Mouse (Mus musculus): Measurements from ENCODE around the gene Abhd14b.

Abhd14b gene

GRCm38 (mm10) chr9:106430015-106430264 is 17.3 kb upstream of the Abhd14b start:
- DNase-seq = no peak

- DNase-seq = no peak
These were observed 13.9 kb upstream of the Abhd14b start for GRCm38 (mm10) chr9:106433389-106433788.

DNA sequence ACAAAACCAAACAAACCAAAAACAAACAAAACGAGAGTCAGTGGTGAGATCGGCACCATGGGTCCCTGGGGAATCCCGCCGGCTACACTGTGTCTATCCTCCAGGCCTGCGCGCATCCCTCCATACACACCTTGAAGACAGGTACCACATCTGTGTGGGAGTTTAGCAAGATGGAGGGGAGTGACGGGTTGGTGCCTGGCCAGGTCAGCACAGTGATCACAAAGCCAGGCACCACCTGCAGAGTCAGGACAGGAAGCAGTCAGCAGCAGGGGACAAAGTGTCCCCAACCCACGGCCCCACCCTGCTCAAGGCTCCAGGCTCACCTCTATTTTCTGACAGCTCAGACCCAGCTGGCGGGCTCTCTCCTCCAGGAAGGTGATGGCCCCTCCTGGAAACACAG is 10.7 kb upstream of the Abhd14b start:
- DNase-seq = peak; percentile 61

- DNase-seq = no peak
These were observed 4.6 kb upstream of the Abhd14b start for GRCm38 (mm10) chr9:106442680-106443079.

- DNase-seq = no peak
These were observed 2.4 kb upstream of the Abhd14b start for GRCm38 (mm10) chr9:106444836-106445235.

GRCm38 (mm10) chr9:106447951-106448350 is 692 bp downstream of the Abhd14b start:
- DNase-seq = peak; percentile 84

DNA sequence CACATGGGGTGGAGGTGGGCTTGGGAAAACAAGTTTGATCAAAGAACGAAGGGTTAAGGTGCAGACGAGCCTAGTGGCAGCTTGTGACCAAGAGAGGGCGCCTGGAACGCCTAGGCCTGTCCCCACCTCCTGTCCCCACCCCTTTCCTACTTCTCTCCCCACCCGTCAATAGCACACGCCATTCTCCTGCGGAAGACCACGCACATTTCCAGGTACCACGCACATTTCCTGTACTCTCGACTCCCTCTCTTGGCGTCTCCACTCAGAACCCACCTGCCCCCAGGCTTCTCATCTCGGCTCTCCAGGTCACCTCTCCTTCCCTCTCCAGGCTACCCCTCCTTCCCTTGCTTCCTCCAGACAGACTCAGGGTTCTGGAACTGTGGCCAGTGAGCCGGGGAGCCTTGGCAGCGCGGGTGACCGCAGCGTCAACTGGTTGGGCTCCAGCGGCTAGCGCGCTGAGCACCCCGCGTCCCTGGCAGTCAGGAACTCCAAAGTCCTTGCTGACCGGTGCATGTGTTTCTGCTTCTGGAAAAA is 1.3 kb downstream of the Abhd14b start:
- peak; percentile 88 for DNase-seq

- peak; percentile 68 for DNase-seq
These were observed 2.7 kb downstream of the Abhd14b start for GRCm38 (mm10) chr9:106449947-106450346.

- DNase-seq = peak; percentile 81
These were observed 3.4 kb downstream of the Abhd14b start for GRCm38 (mm10) chr9:106450661-106451060.

DNA sequence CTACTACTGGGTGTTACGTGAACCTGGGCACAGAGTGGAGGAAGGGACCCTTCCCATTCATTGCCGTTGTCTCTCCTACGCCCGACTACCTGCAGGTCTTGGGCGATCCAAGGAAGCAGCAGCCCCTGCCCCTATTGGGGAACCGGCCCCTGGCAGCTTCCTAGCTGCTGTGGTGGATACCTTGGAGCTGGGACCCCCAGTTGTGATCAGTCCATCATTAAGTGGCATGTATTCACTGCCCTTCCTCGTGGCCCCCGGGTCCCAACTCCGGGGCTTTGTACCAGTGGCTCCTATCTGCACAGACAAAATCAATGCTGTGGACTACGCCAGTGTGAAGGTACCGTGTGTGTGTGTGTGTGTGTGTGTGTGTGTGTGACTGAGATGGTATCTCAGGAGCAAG is 4.0 kb downstream of the Abhd14b start:
- peak; percentile 70 for DNase-seq

DNA sequence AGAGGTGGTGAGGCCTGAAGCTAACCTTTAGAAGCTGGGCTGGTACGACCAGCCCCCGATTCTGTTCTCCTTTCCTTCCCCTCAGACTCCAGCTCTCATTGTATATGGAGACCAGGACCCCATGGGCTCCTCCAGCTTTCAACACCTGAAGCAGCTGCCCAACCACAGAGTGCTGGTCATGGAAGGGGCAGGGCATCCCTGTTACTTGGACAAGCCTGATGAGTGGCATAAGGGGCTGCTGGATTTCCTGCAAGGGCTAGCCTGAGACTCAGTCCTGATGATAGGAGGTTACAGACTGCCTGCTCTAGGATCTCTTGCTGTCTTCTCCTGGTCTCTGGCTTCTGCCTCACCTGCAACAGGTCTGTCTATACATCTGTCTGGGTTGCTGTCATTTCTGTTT is 4.6 kb downstream of the Abhd14b start:
- peak; percentile 61 for DNase-seq

- no peak for DNase-seq
These were observed 5.1 kb downstream of the Abhd14b start for GRCm38 (mm10) chr9:106452351-106452750.

DNA sequence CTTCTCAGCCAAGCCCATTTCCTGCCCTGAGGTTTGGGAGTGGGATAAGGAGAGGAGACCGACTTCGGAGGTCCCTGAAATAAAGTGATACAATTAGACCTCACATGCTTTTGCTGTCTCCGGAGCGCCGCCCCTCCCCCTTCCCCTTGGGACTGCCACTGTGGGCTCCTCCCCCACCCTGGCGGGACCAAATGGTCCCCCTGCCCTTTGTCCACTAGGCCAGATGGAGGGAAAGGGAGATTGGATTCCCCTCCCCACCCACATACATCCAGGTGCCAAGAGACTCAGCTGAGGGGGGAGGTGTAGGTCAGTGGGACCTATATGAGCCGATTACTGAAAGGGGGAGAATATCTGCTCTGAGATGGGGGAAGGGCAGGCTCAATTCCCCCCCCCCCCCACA is 5.6 kb downstream of the Abhd14b start:
- peak; percentile 92 for DNase-seq

- peak; percentile 87 for DNase-seq
These were observed 6.2 kb downstream of the Abhd14b start, which contains the start of gene Pcbp4 for GRCm38 (mm10) chr9:106453271-106454070. Pcbp4 (plus strand) TSS chr9:106453291.

- DNase-seq = peak; percentile 79
These were observed 7.0 kb downstream of the Abhd14b start for GRCm38 (mm10) chr9:106454071-106454761.

- DNase-seq = peak; percentile 64
These were observed 7.8 kb downstream of the Abhd14b start for GRCm38 (mm10) chr9:106454888-106455681.

DNA sequence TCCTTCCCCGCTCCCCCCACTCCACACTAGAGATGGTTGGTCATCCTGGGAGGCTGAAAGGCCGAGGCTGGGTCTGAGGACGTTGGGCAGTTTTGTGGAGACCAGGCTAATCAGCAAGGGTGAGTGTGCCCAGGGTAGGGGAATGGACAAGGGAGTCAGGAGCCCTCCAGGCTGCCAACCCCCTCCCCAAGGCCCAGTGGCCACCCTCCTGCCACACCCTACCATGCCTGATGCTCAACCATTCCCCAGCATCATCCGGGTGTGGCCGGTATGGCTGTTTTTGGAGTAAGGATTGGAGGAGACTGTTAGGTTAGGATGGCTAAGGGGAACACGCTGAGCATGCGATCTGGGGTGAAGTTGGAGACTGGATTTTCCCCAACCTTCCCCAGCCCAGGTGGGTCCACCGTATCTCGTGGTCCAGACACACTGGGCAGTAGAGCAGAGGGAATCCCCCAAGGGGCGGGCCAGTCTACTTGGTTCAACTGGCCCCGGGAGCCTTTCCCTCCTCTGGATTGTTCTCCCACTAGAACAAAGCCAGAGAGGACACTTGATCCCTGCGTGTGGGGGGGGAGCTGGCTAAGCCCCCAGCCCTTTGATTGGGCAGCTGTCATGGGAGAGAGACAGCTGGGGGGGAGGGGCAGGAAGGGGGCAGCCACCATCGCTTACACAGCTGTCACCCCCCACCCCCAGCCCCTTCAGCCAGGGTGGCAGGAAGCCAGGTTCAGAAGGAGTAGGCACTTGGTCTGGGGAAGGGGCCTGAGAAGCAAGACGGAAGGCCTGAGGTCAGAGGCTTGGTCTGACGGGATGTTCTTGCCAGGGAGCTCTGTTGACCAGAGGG is 9.3 kb downstream of the Abhd14b start:
- peak; percentile 74 for DNase-seq

GRCm38 (mm10) chr9:106457163-106457559 is 9.9 kb downstream of the Abhd14b start:
- no peak for DNase-seq

GRCm38 (mm10) chr9:106457920-106458319 is 10.7 kb downstream of the Abhd14b start:
- DNase-seq = peak; percentile 68

DNA sequence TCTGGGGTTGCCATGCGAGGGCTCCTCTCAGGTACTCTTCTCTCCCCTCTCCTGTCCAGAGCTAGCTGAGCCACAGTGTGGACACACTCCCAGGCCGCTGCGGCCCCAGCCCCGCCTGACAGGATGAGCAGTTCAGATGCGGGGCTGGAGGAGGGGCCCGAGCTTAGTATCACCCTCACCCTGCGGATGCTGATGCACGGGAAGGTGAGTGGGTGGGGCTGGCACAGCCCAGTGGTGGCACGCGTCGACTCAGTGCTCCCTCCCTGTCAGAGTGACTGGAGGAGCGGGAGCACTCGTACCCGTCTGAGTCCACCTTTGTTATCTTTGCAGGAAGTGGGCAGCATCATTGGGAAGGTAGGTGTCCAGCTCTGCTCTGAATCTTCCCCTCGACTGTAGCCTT is 12.7 kb downstream of the Abhd14b start:
- peak; percentile 79 for DNase-seq

DNA sequence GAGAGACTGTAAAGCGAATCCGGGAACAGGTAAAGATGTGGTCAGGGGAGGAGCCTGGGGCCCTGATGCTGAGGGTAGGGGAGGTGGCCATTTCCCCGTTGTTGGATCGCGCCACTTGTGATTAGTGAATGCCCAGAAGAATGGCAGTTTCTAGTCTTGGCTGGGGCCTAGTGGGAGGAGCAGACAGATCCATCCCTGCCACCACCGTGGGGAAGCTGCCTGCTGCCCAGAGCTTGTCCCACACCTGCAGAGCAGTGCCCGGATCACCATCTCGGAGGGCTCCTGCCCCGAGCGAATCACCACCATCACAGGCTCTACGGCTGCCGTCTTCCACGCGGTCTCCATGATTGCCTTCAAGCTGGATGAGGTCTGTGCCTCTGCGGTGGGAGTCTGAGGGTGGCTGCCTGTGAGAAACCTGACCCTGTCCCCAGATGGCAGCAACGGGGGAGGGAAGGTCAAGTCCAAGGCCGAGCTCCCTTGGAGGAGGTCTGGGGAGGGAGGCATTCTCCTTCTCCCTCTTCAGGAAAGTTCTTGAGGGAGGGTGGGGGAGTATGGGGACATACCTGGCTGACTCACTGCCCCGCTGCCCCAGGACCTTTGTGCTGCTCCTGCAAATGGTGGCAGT is 13.3 kb downstream of the Abhd14b start:
- peak; percentile 89 for DNase-seq

- DNase-seq = peak; percentile 71
These were observed 13.8 kb downstream of the Abhd14b start for GRCm38 (mm10) chr9:106461026-106461415.
